Mouse (Mus musculus): ENCODE measurements at regions not wholly inside any gene's neighbourhood (a gene's known extent, or its start where the extent isn't known, plus 50 kb on each side); places are given as distances from the start of the nearest gene placed in this dataset.

DNA sequence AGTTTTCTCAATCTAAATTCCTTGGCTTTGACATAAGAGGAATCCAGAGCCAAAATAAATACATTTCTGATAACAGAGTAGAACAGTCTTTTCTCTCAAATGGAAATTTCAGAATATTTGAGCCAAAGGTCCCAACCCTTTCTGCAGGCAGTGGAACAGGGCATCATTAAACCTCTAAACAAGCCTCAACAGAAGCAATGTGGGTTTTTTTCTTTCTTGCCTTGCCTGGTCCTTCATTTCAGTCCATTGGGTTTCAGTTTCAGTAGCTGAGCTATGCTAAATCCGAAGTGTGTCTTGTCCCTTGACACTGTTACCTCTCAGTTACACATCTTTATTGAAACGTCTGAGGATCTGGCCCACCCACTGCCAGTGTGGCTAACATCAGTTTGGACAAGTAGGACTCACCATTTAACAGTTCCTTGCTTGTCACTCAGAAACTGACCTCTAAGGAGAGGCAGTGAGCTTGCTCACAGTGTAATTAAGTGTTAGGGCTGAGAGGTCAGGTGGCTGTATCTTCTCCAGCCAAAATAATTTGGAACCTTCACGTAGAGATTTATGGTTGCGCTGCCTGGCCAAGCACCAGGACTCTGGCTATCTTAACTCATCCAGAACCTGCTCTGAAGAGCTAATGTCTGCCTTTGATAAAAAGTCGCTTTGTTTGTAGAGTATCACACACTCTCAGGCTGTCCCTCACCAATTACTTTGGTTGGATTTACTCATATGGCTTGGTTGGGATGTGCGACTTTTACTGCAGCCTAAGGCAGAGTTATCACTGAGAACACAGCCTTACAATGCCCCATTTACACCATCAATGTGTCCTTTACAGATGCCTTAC is 545.2 kb downstream of the Efnb2 start:
- no peak for ATAC-seq (replicated peaks; ENCODE audit: low read depth, poor library complexity, severe bottlenecking)

DNA sequence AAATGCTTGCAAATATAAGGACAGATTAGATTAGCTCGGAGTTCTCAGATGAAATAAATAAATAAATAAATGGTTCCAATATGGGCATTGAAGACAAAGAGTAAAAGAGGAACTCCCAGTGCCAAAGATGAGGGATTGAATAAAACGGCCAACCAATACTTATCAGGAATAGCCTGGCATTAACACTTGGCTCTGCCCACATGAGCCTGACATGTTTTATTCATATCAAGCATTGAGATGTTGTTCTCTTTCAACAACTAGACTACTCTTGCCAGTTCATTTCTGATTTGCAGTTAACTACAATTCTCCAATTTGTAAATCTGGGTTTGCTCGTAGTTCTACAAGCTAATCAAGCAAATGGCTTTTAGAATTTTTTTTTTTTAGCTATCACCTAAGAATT is 546.4 kb downstream of the Efnb2 start:
- ATAC-seq (replicated peaks; ENCODE audit: low read depth, poor library complexity, severe bottlenecking) = no peak

DNA sequence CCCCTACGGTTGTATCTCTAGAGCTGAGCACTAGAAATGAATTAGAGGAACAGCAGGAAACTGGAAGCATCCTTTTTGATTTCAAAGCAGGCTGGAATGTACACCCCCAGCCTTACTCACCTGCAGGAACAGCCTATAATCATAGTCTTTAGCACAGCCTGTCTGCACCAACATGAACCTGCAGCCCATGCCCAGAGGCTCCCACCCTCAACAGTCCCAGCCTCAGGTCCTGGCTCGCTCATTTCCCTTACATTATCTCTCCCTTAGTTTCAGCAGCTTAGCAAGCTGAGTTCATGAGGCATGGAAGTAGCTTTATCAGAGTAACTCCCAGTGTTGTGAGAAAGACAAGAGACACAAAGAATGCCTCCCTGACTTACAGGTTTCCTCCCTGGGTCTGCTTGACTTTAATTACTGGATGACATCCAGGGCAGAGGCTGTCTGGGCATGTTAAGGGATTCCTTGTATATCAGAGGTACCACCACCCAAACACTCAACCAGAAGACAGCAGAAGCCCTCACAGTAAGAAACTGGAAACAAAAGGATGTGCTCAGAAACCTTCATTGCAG is 551.2 kb downstream of the Efnb2 start:
- ATAC-seq (replicated peaks; ENCODE audit: low read depth, poor library complexity, severe bottlenecking) = no peak

DNA sequence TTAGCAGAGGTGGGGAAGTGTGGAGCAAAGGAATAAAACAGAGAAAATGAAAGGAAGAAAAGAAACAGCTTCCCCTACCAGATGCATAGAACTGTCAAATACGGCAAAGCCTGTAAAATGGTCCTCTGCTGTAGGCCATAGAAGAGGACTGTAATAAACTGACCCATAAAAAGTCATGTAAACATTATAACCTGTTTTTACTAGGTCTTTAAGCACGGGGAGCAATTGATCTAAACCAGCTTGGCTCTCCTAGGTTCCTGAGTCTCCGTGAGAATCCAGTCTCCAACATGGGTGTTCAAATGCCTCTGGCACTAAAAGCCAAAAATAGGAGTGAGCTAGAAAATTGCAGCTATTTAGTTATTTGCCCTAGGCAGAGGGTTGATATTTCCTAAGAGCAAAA is 557.5 kb downstream of the Efnb2 start:
- ATAC-seq (replicated peaks; ENCODE audit: low read depth, poor library complexity, severe bottlenecking) = no peak

DNA sequence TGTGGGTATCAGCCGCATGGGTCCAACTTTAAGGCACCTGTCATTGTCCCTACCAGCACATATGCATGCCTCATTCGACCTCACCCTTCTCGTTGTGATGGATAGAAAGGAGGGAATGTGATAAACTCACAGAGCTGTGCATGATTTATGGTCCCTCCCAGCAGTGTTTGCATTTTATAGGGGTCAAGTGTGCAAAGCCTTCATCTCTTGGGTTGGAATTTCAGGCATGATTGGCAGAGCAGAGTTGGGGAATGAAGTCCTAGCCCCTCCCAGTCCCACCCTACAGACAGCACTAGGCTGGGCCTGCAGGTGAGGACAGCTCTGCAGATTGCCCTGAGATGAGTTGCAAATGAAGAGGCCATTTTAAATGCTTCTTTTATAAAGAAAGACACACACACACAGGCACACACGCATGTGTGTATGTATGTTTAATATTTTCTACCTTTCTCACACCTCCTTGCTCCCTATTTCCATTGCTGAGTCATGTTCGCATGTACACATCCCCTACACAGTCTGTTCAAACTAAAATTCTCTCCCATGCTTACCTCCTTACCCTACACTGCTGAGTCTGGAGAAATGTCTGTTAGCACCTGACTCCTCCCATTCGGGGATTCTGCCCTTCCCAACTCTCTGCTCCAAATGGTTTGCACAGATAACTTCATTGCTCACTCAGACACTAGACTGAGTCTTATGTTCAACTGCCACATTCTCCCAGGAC is 558.9 kb downstream of the Efnb2 start:
- ATAC-seq (replicated peaks; ENCODE audit: low read depth, poor library complexity, severe bottlenecking) = no peak

DNA sequence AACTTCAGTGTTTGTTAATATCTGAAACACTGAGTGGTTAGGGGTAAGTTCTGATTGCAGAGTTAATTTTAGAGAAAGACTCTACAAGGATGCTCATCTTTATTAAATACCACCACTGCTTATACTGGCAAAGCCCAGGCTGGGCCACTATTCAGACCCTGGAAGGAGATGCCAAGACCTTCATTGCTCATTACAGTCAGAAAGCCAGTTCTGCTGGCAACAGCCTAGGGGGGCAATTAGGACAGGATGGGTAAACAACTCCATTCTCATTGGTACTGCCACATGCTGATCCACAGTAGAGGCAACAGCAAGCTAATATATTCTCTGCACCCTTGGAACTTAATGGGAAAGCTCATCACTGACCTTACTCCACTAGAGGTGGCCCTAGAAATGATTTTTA is 568.5 kb downstream of the Efnb2 start:
- no peak for ATAC-seq (replicated peaks; ENCODE audit: low read depth, poor library complexity, severe bottlenecking)

DNA sequence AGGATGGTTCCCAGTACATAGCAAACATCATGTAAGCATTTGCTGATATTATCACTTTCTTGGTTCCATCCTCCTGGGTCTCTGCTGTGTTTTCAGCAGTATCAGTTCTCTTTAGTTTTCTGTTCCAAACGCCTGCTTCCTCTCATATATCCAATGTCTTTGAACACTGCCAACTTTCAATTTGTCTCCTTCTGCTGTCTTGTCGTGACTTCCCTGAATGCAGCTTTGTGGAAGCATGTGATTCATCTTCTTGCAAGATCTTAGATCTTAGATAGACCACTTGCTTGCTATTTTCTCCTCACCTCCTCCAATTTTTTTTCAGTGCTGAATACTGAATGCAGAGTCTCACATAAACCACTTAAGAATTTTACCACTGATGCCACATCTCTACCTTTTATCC is 576.4 kb downstream of the Efnb2 start:
- ATAC-seq (replicated peaks; ENCODE audit: low read depth, poor library complexity, severe bottlenecking) = no peak

DNA sequence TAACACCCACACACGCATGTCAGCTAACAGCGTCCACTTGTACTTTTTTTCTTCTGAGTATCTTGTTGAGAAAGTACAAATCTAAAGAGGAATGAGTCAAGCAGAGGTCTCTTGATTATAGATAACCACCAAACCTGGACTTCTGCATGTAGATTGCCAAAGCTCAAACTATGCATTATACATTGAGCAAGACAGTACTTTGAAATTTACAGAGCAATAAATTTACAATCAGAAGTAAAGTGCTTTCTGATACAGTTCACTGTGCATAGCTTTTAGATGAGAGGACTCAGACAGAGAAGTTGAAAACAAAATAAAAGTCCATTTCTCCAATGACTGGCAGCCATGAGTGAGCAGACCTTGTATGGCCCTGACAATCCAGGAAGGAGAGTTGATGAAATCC is 597.0 kb downstream of the Efnb2 start:
- no peak for ATAC-seq (replicated peaks; ENCODE audit: low read depth, poor library complexity, severe bottlenecking)

DNA sequence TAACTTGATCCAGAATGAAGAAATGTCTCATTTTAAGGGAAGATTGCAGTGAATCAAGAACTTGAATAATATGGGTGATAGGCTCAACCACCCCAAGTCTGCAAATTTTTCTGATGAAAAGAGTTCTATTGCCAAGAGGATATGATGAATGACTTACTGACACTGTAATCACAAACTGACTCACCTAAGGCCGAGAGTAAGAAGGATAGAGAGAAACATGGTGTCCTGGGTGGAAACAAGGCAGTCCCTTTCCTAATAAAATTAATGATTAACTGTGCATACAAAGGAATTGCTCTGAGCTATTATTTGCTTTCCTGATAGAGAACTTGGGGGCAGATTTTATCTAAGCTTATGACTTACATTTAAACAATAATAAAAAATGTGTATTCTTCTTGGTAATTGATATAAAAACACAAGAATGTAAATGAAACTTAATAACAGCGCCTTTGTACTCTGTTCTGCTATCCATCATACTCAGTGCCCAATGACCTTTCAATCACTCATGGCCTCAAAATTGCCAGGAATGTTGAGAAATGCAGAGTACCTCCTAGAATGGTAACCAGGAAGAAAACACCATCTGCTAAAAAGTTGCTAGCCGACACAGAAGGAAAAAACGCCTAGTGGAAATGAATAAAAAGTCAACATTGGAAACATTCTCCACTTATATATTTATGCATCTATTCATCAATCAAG is 606.7 kb downstream of the Efnb2 start:
- ATAC-seq (replicated peaks; ENCODE audit: low read depth, poor library complexity, severe bottlenecking) = no peak

DNA sequence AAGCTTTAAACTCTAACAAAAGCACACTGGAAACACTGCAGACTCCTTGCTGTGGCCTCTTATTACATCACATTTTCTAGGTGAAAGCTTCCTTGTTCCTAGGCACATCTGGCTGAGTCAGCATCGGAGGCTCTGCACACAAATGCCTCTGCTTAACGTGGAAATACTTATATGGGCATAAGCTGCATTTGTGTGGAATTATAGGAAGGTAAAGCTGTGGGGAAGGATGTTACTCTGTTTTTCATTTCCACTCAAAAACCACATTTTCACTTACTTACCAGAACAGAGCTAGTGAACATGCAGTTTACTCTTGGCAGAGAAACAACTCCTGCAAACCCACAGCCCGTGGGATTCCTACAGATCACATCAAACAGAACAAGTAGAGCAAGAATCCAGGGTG is 609.9 kb downstream of the Efnb2 start:
- no peak for ATAC-seq (replicated peaks; ENCODE audit: low read depth, poor library complexity, severe bottlenecking)

DNA sequence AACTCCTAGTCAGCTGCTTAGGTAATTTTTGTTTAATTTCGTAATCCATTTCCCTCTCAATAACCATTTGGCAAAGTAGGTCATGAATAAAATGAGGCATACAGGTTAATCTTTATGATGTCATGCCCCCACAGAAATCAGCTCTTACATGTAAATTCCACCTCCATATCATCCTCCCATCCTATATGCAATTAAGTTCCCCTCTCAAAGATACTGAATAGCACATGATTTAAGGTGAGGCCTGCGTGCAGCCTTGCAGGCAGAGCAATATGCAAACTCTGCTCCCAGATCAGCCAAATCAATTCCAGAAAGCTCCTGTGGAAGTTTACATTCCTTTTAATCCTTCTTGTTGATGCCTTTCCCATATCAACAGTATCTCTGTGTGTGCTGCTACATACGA is 610.3 kb downstream of the Efnb2 start:
- ATAC-seq (replicated peaks; ENCODE audit: low read depth, poor library complexity, severe bottlenecking) = no peak

DNA sequence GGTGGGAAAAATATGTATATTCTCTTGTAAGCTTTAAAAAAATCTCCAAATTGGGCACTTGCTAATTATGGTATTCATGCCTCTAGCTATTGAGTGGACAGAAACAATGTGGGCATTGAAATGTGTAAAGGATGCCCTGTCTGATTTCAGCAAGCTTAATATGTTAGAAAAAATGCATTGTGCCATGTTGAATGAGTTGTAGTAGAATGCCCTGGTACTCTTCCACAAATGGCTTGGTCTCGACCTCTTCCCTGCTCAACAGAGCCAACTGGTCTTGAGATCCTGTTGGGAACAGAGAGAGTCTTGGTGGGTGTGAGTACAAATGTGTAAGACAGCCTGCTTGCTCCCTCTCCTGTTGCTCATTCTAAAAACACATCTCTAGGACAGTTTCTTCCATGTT is 616.1 kb downstream of the Efnb2 start:
- ATAC-seq (replicated peaks; ENCODE audit: low read depth, poor library complexity, severe bottlenecking) = no peak

DNA sequence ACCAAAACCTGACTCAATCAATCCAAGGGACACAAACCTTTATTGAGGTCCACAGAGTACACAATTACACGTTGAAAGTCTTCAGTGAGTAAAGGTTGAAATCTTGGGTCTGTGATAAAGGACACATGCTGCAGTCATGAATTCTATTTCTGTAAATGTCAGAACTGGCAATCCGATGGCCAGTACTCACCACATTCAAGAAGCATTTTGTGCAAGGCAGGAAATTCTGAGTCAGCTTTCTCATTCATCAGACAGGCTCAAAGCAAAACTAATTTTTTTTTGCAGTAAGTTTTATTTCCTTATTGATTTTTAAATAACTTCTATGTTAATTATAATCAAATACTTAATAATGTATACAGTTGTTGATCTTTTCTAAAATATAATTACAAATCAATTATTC is 616.7 kb downstream of the Efnb2 start:
- ATAC-seq (replicated peaks; ENCODE audit: low read depth, poor library complexity, severe bottlenecking) = no peak

DNA sequence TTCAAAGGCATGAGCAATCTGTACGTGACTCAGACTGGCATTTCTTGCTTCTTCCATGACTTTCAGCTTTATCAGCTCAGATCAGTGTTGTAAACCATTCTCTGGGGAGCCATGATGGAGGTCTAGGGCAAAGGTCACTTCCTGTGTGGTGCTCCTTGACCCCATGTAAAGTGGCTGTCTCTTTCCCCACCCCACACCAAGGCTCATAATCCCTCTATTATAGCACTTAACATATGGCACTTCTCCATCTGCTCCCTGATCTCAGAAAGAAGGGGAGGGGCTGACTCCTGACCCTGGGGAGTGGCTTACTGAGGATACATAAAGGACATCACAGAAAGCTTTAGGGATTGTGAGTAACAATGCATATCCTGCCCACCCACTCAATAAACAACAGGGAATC is 623.1 kb downstream of the Efnb2 start:
- ATAC-seq (replicated peaks; ENCODE audit: low read depth, poor library complexity, severe bottlenecking) = no peak

DNA sequence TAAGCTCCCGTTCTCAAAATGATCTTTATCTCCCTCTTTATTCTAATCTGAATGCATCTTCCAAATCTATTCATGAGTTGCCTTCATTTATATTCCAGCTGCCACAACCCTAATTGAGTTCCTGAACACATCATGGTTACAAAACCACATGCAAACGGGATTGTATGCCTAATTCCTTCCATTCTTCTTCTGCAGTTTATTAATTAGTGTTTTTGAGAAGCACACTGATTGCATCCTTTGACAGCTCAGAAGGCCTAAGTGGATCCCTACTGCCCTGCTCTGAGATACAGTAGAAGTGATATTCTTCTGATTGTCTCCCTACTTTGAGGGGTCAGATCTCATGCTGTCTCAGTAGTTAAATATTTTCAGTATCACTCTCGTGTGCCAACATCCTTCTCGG is 649.9 kb downstream of the Efnb2 start:
- ATAC-seq (replicated peaks; ENCODE audit: low read depth, poor library complexity, severe bottlenecking) = no peak

DNA sequence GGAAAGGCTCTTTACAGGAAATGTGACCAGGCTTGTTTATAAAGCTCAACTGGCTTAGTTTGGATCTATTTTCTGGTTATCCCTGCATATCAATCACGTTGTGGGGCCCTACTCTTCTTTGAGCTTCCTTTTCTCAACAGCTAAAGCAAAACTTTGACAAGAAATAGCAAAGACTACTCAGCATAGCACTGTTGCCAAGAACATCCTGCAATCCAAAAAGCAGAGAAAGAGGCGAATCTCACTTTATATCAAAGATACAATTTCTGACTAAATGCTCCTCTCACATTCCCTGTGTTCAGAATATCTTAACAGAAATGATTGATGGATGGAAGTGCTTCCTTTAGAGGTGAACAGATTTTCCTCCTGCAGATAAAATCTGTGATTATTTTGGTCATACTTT is 666.1 kb downstream of the Efnb2 start:
- ATAC-seq (replicated peaks; ENCODE audit: low read depth, poor library complexity, severe bottlenecking) = no peak

DNA sequence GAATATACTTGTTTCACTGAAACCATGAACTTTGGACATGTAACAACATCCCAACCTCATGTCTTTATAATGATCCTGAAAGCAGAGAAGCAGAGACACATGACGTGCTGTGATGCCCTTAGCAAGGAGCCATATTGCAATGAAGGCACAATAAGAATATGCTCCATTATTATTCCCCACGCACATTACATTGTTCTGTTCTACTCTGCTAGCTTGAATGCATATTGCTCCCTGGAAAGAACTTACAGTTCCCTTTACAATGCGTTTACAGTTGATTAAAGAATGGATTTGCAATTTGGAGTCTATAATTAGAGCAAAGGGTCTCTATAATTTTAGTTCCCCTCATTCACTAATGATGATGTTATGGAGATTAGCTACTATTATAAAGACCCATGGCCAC is 672.2 kb downstream of the Efnb2 start:
- ATAC-seq (replicated peaks; ENCODE audit: low read depth, poor library complexity, severe bottlenecking) = no peak

DNA sequence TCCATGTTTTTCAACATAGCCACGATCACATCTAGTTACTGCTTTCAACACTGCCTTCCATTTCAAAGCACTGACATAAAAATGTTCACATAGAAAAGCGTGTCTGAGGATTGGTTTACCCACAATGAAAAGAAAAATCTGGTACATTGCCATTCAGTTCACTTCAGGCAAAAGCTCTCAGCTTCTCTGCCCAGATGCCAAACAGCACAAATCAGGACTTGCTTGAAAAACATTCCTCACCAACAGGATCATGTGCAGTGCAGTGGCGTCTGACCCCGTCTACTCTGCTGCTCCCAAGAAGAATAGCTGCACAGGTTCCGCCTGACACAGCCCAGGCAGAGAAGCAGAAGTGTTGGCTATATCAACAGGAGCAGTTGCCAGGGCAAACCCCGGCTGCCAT is 684.0 kb downstream of the Efnb2 start:
- no peak for ATAC-seq (replicated peaks; ENCODE audit: low read depth, poor library complexity, severe bottlenecking)

DNA sequence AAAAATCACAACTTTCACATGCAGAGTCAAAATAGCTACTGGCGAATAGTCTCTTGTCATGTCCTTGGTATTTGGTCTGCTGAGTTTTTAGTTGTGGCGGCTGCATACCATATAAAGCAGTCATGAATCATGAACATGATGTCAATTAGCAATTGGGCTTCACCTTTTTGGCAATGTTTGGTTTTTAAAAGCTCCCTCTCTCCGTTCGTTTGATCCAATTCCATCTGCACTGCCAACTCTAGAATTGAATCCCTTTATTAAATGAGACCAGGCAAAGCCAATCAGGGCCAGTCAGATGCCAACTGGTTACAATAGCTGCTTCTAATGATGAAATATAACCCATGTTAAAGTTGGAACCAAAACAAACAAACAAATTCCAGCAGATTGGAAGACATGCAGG is 687.3 kb downstream of the Efnb2 start:
- ATAC-seq (replicated peaks; ENCODE audit: low read depth, poor library complexity, severe bottlenecking) = no peak

DNA sequence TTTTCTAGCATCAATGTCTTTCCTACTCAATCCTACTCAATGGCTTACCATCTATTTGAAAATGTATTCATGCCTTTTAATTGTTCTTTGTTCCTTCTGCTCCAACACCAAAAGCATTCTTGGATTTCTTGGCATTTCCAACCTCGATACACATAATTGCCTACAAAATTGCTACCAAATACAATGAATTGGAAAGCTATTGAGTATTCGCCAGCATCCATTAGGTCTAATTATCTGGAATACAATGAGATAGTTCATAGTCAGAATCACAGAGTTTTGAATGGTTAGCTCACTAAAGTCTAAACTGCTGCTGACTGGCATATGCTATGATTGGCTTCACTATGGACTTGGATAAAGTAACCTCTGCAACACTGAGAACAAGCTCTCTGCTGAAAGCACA is 696.8 kb downstream of the Efnb2 start:
- ATAC-seq (replicated peaks; ENCODE audit: low read depth, poor library complexity, severe bottlenecking) = no peak

DNA sequence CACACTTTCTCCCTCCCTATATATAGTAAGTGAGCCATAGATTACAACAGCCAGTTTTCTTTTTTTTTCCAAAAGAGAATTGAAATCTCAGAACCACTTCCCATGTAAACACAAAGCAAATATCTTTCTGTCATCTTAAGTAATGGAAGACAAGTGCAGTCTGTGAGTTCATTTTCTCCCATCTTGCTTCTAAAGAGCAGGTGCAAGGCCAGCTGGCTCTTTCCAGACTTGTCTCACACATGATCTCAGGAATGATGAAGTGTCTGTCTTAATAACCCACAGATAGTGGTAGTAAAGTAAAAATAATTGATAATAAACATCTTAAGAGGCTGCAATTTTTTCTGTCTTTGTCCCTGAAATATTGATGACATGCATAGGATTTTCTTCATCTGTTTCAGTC is 704.3 kb downstream of the Efnb2 start:
- no peak for ATAC-seq (replicated peaks; ENCODE audit: low read depth, poor library complexity, severe bottlenecking)

Data from common myeloid progenitor, adult 5-6 weeks (primary cell).